In genomic region chr17:74193463-74193862, GRCm38 (mm10) we compare ENCODE assay signal across 14 mouse cellular contexts.
DNase-seq lines count a peak whose midpoint lies in the region; ATAC-seq and TF ChIP-seq lines count a peak whose summit lies in the region.
"Had no signal": no experiment of that assay in that cellular context is flagged by ENCODE, and none has a peak within 500 bp of the region (broad histone marks: within the 10 kb centered on the region; RNA-seq: fewer than 3 reads in every experiment).

No protein-coding gene starts in this region.

- no peak for TF ChIP-seq EP300 in heart, postnatal 0 days (IDR thresholded peaks at IDR 0.05; ENCODE audit: low read depth)
- TF ChIP-seq EP300 in lung, postnatal 0 days (IDR thresholded peaks at IDR 0.05): no peak

- H3K4me1 ChIP-seq in heart, postnatal 0 days (ENCODE audit: control insufficient read depth, insufficient read depth): no peaks in the 10 kb centered on the region
- H3K4me1 ChIP-seq in lung, postnatal 0 days (ENCODE audit: insufficient read depth, low read depth, low read length): no peaks in the 10 kb centered on the region
- H3K4me1 ChIP-seq: liver, embryonic 15.5 days had no signal

- WGBS in heart, postnatal 0 days: 67% methylated on average over 1 of the region's 1 CpGs
- WGBS in lung, postnatal 0 days: 60% methylated on average over 1 of the region's 1 CpGs

- no peak overlapping the region for H3K4me2 ChIP-seq in heart, postnatal 0 days (ENCODE audit: low read depth, low read length)
- H3K4me2 ChIP-seq in lung, postnatal 0 days (replicated peaks; ENCODE audit: low read depth, low read length): no peak overlapping the region
- H3K4me2 ChIP-seq: liver, embryonic 15.5 days had no signal

- no peak overlapping the region for H3K4me3 ChIP-seq in heart, postnatal 0 days (ENCODE audit: low read depth, low read length)
- no peak overlapping the region for H3K4me3 ChIP-seq in lung, postnatal 0 days (ENCODE audit: low read depth, low read length)
- H3K4me3 ChIP-seq: liver, embryonic 15.5 days had no signal

- ATAC-seq in heart, postnatal 0 days (ENCODE audit: insufficient read depth, low read depth): no peak
- ATAC-seq in lung, postnatal 0 days: no peak
- ATAC-seq: midbrain, embryonic 16.5 days had no signal

- intact Hi-C loops in heart, postnatal 36 days (cut with DNase I): loop anchor here (5.0 to 10.0 kb wide), 3 partner anchors 171 to 301 kb away; no protein-coding TSS in a partner anchor

- H3K9ac ChIP-seq in heart, postnatal 0 days (replicated peaks; ENCODE audit: low read depth, low read length): no peak overlapping the region
- H3K9ac ChIP-seq in lung, postnatal 0 days (replicated peaks; ENCODE audit: low read depth): no peak overlapping the region
- H3K9ac ChIP-seq: liver, embryonic 15.5 days had no signal

- TF ChIP-seq CTCF in heart, postnatal 0 days (IDR thresholded peaks at IDR 0.05; ENCODE audit: low read depth): peak; percentile 51
- TF ChIP-seq CTCF in lung, postnatal 0 days (IDR thresholded peaks at IDR 0.05): peak; percentile 63

- H3K9me3 ChIP-seq in heart, postnatal 0 days (replicated peaks; ENCODE audit: control insufficient read depth, low read length): no peaks in the 10 kb centered on the region
- H3K9me3 ChIP-seq in lung, postnatal 0 days (ENCODE audit: low read length): no peaks in the 10 kb centered on the region
- H3K9me3 ChIP-seq: liver, embryonic 15.5 days had no signal

- peak; percentile 48 for DNase-seq in adrenal gland, postnatal 10 days
- DNase-seq in adrenal gland, adult 18-20 months (ENCODE audit: low spot score in 2 of 2): no peak
- no peak for DNase-seq in heart, postnatal 0 days (ENCODE audit: low spot score)
- no peak for DNase-seq in heart, postnatal 36 days
- peak; percentile 46 for DNase-seq in lung, postnatal 0 days (ENCODE audit: low spot score)
- no peak for DNase-seq in lung, adult 18-20 months
- peak; percentile 33 for DNase-seq in retina, embryonic 14.5 days (ENCODE audit: low spot score)
- DNase-seq in natural killer cell, adult 2 months (ENCODE audit: low spot score in 2 of 2): no peak
- DNase-seq: gastrocnemius, postnatal 10 days; heart, postnatal 4 days; kidney, adult 8-10 months; thymus, postnatal 36 days had no signal

- H3K27ac ChIP-seq in heart, postnatal 0 days (ENCODE audit: low read depth): no peak overlapping the region
- H3K27ac ChIP-seq in lung, postnatal 0 days (ENCODE audit: low read length): no peak overlapping the region
- H3K27ac ChIP-seq: liver, embryonic 15.5 days had no signal

- no peaks in the 10 kb centered on the region for H3K27me3 ChIP-seq in heart, postnatal 0 days (ENCODE audit: control insufficient read depth, insufficient read depth, low read length)
- H3K27me3 ChIP-seq in lung, postnatal 0 days (replicated peaks; ENCODE audit: insufficient read depth, low read length): no peaks in the 10 kb centered on the region
- H3K27me3 ChIP-seq: liver, embryonic 15.5 days had no signal

- H3K36me3 ChIP-seq in heart, postnatal 0 days (replicated peaks; ENCODE audit: control insufficient read depth, insufficient read depth, low read length): no peaks in the 10 kb centered on the region; the same call in 1 of the 2 replicates
- no peaks in the 10 kb centered on the region for H3K36me3 ChIP-seq in lung, postnatal 0 days (ENCODE audit: insufficient read depth, low read length)

Comparison
In these comparisons a context has a peak if more than half of its experiments do, and no peak if none do; other contexts are left out.
1. DNase-seq: peak in adrenal gland, postnatal 10 days (single experiment), lung, postnatal 0 days (single experiment) and retina, embryonic 14.5 days (single experiment); none in adrenal gland, adult 18-20 months (0 of 2), heart, postnatal 0 days (single experiment), heart, postnatal 36 days (0 of 2), lung, adult 18-20 months (0 of 2) and natural killer cell, adult 2 months (0 of 2).